In genomic region chr13:83879561-83879960, GRCm38 (mm10) we compare ENCODE assay signal across 24 mouse cellular contexts.
DNase-seq lines count a peak whose midpoint lies in the region; ATAC-seq and TF ChIP-seq lines count a peak whose summit lies in the region.
"Had no signal": no experiment of that assay in that cellular context is flagged by ENCODE, and none has a peak within 500 bp of the region (broad histone marks: within the 10 kb centered on the region; RNA-seq: fewer than 3 reads in every experiment).

No protein-coding gene starts in this region.

- H3K4me3 ChIP-seq in neural tube, embryonic 13.5 days: no peak overlapping the region
- no peak overlapping the region for H3K4me3 ChIP-seq in neural tube, embryonic 15.5 days (replicated peaks)
- no peak overlapping the region for H3K4me3 ChIP-seq in hindbrain, embryonic 12.5 days
- H3K4me3 ChIP-seq in midbrain, embryonic 11.5 days (ENCODE audit: low read depth, low read length): no peak overlapping the region
- H3K4me3 ChIP-seq in midbrain, postnatal 0 days (ENCODE audit: low read depth, low read length): no peak overlapping the region
- H3K4me3 ChIP-seq: embryonic facial prominence, embryonic 15.5 days; limb, embryonic 12.5 days had no signal

- peak; percentile 82 for DNase-seq in midbrain, embryonic 11.5 days (ENCODE audit: low spot score, missing footprints)
- no peak for DNase-seq in midbrain, postnatal 0 days (ENCODE audit: low spot score)
- no peak for DNase-seq in gastrocnemius, postnatal 36 days
- DNase-seq in left cerebral cortex, adult 8-10 months (ENCODE audit: low spot score in 2 of 2): no peak
- DNase-seq in left cerebral cortex, postnatal 14 days (ENCODE audit: low spot score in 2 of 2): no peak
- DNase-seq: adrenal gland, adult 2 months; cerebellum, adult 11 months; cerebellum, adult 9-11 months; gastrocnemius, postnatal 10 days; heart, adult 11 months; heart, postnatal 36 days; kidney, adult 2 months; lung, adult 18-20 months; lung, postnatal 10 days; thymus, postnatal 25 days had no signal

- H3K27me3 ChIP-seq in neural tube, embryonic 13.5 days: no peaks in the 10 kb centered on the region
- H3K27me3 ChIP-seq in neural tube, embryonic 15.5 days (replicated peaks): no peaks in the 10 kb centered on the region
- H3K27me3 ChIP-seq in hindbrain, embryonic 12.5 days: no peaks in the 10 kb centered on the region
- no peaks in the 10 kb centered on the region for H3K27me3 ChIP-seq in midbrain, embryonic 11.5 days (ENCODE audit: control insufficient read depth, insufficient read depth, low read length)
- no peaks in the 10 kb centered on the region for H3K27me3 ChIP-seq in midbrain, postnatal 0 days (ENCODE audit: insufficient read depth, low read length)
- H3K27me3 ChIP-seq: CH12.LX; embryonic facial prominence, embryonic 15.5 days; limb, embryonic 12.5 days had no signal

- no peaks in the 10 kb centered on the region for H3K36me3 ChIP-seq in neural tube, embryonic 13.5 days
- H3K36me3 ChIP-seq in neural tube, embryonic 15.5 days: no peaks in the 10 kb centered on the region
- H3K36me3 ChIP-seq in hindbrain, embryonic 12.5 days: no peaks in the 10 kb centered on the region
- no peaks in the 10 kb centered on the region for H3K36me3 ChIP-seq in midbrain, embryonic 11.5 days (ENCODE audit: control insufficient read depth, insufficient read depth, low read length)
- H3K36me3 ChIP-seq in midbrain, postnatal 0 days (ENCODE audit: insufficient read depth, low read length): no peaks in the 10 kb centered on the region
- H3K36me3 ChIP-seq: embryonic facial prominence, embryonic 15.5 days; G1E; limb, embryonic 12.5 days had no signal

- intact Hi-C loops in gastrocnemius, postnatal 36 days (cut with DNase I): no loop called here
- intact Hi-C loops in left cerebral cortex, postnatal 14 days (cut with DNase I): no loop called here

- H3K4me1 ChIP-seq in neural tube, embryonic 13.5 days (replicated peaks): peaks cover 12% of the 10 kb centered on the region
- H3K4me1 ChIP-seq in neural tube, embryonic 15.5 days: no peaks in the 10 kb centered on the region
- H3K4me1 ChIP-seq in hindbrain, embryonic 12.5 days: peaks cover under 1% of the 10 kb centered on the region
- H3K4me1 ChIP-seq in midbrain, embryonic 11.5 days (ENCODE audit: control insufficient read depth, insufficient read depth, low read length): peaks cover 19% of the 10 kb centered on the region
- H3K4me1 ChIP-seq in midbrain, postnatal 0 days (ENCODE audit: insufficient read depth, low read length): no peaks in the 10 kb centered on the region
- H3K4me1 ChIP-seq: embryonic facial prominence, embryonic 15.5 days; limb, embryonic 12.5 days had no signal

- TF ChIP-seq CTCF in midbrain, postnatal 0 days (IDR thresholded peaks at IDR 0.05): no peak

- H3K4me2 ChIP-seq in neural tube, embryonic 13.5 days: no peak overlapping the region
- H3K4me2 ChIP-seq in neural tube, embryonic 15.5 days: no peak overlapping the region
- no peak overlapping the region for H3K4me2 ChIP-seq in hindbrain, embryonic 12.5 days (replicated peaks)
- H3K4me2 ChIP-seq in midbrain, embryonic 11.5 days: no peak overlapping the region
- no peak overlapping the region for H3K4me2 ChIP-seq in midbrain, postnatal 0 days (ENCODE audit: low read depth, low read length, poor library complexity, severe bottlenecking)
- H3K4me2 ChIP-seq: embryonic facial prominence, embryonic 15.5 days; limb, embryonic 12.5 days; liver, embryonic 11.5 days had no signal

- no peak for ATAC-seq in neural tube, embryonic 13.5 days (ENCODE audit: low read depth)
- ATAC-seq in neural tube, embryonic 15.5 days (ENCODE audit: low FRiP score): no peak
- ATAC-seq in hindbrain, embryonic 12.5 days (ENCODE audit: low FRiP score): no peak
- no peak for ATAC-seq in midbrain, embryonic 11.5 days (ENCODE audit: low FRiP score)
- ATAC-seq in midbrain, postnatal 0 days (ENCODE audit: low FRiP score): no peak

- no peak overlapping the region for H3K9ac ChIP-seq in neural tube, embryonic 13.5 days
- no peak overlapping the region for H3K9ac ChIP-seq in neural tube, embryonic 15.5 days (replicated peaks)
- H3K9ac ChIP-seq in hindbrain, embryonic 12.5 days: no peak overlapping the region
- H3K9ac ChIP-seq in midbrain, embryonic 11.5 days (ENCODE audit: low read length): no peak overlapping the region
- H3K9ac ChIP-seq in midbrain, postnatal 0 days (replicated peaks; ENCODE audit: low read length, poor library complexity, severe bottlenecking): no peak overlapping the region
- H3K9ac ChIP-seq: embryonic facial prominence, embryonic 15.5 days; limb, embryonic 12.5 days had no signal

- WGBS in neural tube, embryonic 13.5 days: 55% methylated on average over 2 of the region's 2 CpGs
- WGBS in neural tube, embryonic 15.5 days: 46% methylated on average over 2 of the region's 2 CpGs
- WGBS in hindbrain, embryonic 12.5 days: 51% methylated on average over 2 of the region's 2 CpGs
- WGBS in midbrain, embryonic 11.5 days: 57% methylated on average over 2 of the region's 2 CpGs
- WGBS in midbrain, postnatal 0 days: 44% methylated on average over 2 of the region's 2 CpGs

- H3K9me3 ChIP-seq in neural tube, embryonic 13.5 days: no peaks in the 10 kb centered on the region
- no peaks in the 10 kb centered on the region for H3K9me3 ChIP-seq in neural tube, embryonic 15.5 days (replicated peaks)
- no peaks in the 10 kb centered on the region for H3K9me3 ChIP-seq in hindbrain, embryonic 12.5 days (replicated peaks)
- no peaks in the 10 kb centered on the region for H3K9me3 ChIP-seq in midbrain, embryonic 11.5 days (ENCODE audit: control insufficient read depth, low read length)
- no peaks in the 10 kb centered on the region for H3K9me3 ChIP-seq in midbrain, postnatal 0 days (ENCODE audit: low read length)
- H3K9me3 ChIP-seq: embryonic facial prominence, embryonic 15.5 days; G1E; limb, embryonic 12.5 days had no signal

- peak overlapping the region; percentile 76 for H3K27ac ChIP-seq in neural tube, embryonic 13.5 days (replicated peaks)
- no peak overlapping the region for H3K27ac ChIP-seq in neural tube, embryonic 15.5 days (replicated peaks)
- peak overlapping the region; percentile 78 for H3K27ac ChIP-seq in hindbrain, embryonic 12.5 days
- peak overlapping the region; percentile 68 for H3K27ac ChIP-seq in midbrain, embryonic 11.5 days (ENCODE audit: low read depth, low read length)
- H3K27ac ChIP-seq in midbrain, postnatal 0 days (ENCODE audit: low read depth, low read length): peak overlapping the region; percentile 27
- H3K27ac ChIP-seq: embryonic facial prominence, embryonic 15.5 days; kidney, postnatal 0 days; limb, embryonic 12.5 days had no signal
